Mouse (Mus musculus): Measurements from ENCODE around the gene Ggact. TPM values are rescaled to one million over a fixed set of nuclear protein-coding genes. Genes with fewer than 3 reads are reported as not detected.

Ggact gene
- polyA plus RNA-seq, 1 experiment = not detected

- Histone ChIP-seq H3K27ac (ENCODE audit: insufficient read depth, low read depth, low read length) (no peak overlapping the region), H3K4me3 (ENCODE audit: insufficient read depth, low read depth, low read length) (no peak overlapping the region), H3K4me1 (ENCODE audit: control insufficient read depth, insufficient read depth, low read length) (peaks cover 5% of the 10 kb centered on the region)
- 67% methylated on average over 4 of the region's 4 CpGs for WGBS
- no peak for TF ChIP-seq CTCF (IDR thresholded peaks at IDR 0.05; ENCODE audit: insufficient read depth, low read depth, low read length)
Observed at GRCm38 (mm10) chr14:122867531-122868285, 45.8 kb downstream of the Ggact start.

- Histone ChIP-seq H3K4me1 (ENCODE audit: control insufficient read depth, insufficient read depth, low read length) (peaks cover 2% of the 10 kb centered on the region), H3K27ac (ENCODE audit: insufficient read depth, low read depth, low read length) (no peak overlapping the region), H3K4me3 (ENCODE audit: insufficient read depth, low read depth, low read length) (no peak overlapping the region)
- WGBS = 91% methylated on average over 4 of the region's 4 CpGs
- TF ChIP-seq POLR2A (IDR thresholded peaks at IDR 0.05; ENCODE audit: insufficient read depth, low read depth, low read length) (no peak), CTCF (IDR thresholded peaks at IDR 0.05; ENCODE audit: insufficient read depth, low read depth, low read length) (no peak)
Observed at GRCm38 (mm10) chr14:122865462-122866129, 48.0 kb downstream of the Ggact start.

- Histone ChIP-seq H3K4me1 (ENCODE audit: control insufficient read depth, insufficient read depth, low read length) (no peaks in the 10 kb centered on the region), H3K27ac (ENCODE audit: insufficient read depth, low read depth, low read length) (no peak overlapping the region), H3K4me3 (ENCODE audit: insufficient read depth, low read depth, low read length) (no peak overlapping the region)
- 49% methylated on average over 4 of the region's 4 CpGs for WGBS
- TF ChIP-seq POLR2A (IDR thresholded peaks at IDR 0.05; ENCODE audit: insufficient read depth, low read depth, low read length) (no peak), CTCF (IDR thresholded peaks at IDR 0.05; ENCODE audit: insufficient read depth, low read depth, low read length) (no peak)
Observed at GRCm38 (mm10) chr14:122862623-122863022, 50.9 kb downstream of the Ggact start.

- Histone ChIP-seq H3K27ac (ENCODE audit: insufficient read depth, low read depth, low read length) (no peak overlapping the region), H3K4me3 (ENCODE audit: insufficient read depth, low read depth, low read length) (no peak overlapping the region), H3K4me1 (ENCODE audit: control insufficient read depth, insufficient read depth, low read length) (no peaks in the 10 kb centered on the region)
- TF ChIP-seq POLR2A (IDR thresholded peaks at IDR 0.05; ENCODE audit: insufficient read depth, low read depth, low read length) = no peak
- no peak for TF ChIP-seq CTCF (IDR thresholded peaks at IDR 0.05; ENCODE audit: insufficient read depth, low read depth, low read length)
- 84% methylated on average over 1 of the region's 1 CpGs for WGBS
Observed at GRCm38 (mm10) chr14:122859792-122860191, 53.8 kb downstream of the Ggact start.

GRCm38 (mm10) chr14:122852506-122853057 lies 61.0 kb downstream of the Ggact start:
- Histone ChIP-seq H3K4me3 (ENCODE audit: insufficient read depth, low read depth, low read length) (no peak overlapping the region), H3K4me1 (ENCODE audit: control insufficient read depth, insufficient read depth, low read length) (no peaks in the 10 kb centered on the region), H3K27ac (ENCODE audit: insufficient read depth, low read depth, low read length) (no peak overlapping the region)
- WGBS = 88% methylated on average over 5 of the region's 5 CpGs
- TF ChIP-seq POLR2A (IDR thresholded peaks at IDR 0.05; ENCODE audit: insufficient read depth, low read depth, low read length) (no peak), CTCF (IDR thresholded peaks at IDR 0.05; ENCODE audit: insufficient read depth, low read depth, low read length) (no peak)

GRCm38 (mm10) chr14:122837018-122837417 lies 76.5 kb downstream of the Ggact start:
- 68% methylated on average over 2 of the region's 2 CpGs for WGBS
- TF ChIP-seq POLR2A (IDR thresholded peaks at IDR 0.05; ENCODE audit: insufficient read depth, low read depth, low read length) (no peak), CTCF (IDR thresholded peaks at IDR 0.05; ENCODE audit: insufficient read depth, low read depth, low read length) (no peak)
- Histone ChIP-seq H3K4me1 (ENCODE audit: control insufficient read depth, insufficient read depth, low read length) (no peaks in the 10 kb centered on the region), H3K4me3 (ENCODE audit: insufficient read depth, low read depth, low read length) (no peak overlapping the region), H3K27ac (ENCODE audit: insufficient read depth, low read depth, low read length) (no peak overlapping the region)

GRCm38 (mm10) chr14:122836221-122836620 lies 77.3 kb downstream of the Ggact start:
- H3K27ac ChIP-seq (ENCODE audit: insufficient read depth, low read depth, low read length) = no peak overlapping the region
- no peaks in the 10 kb centered on the region for H3K4me1 ChIP-seq (ENCODE audit: control insufficient read depth, insufficient read depth, low read length)
- no peak overlapping the region for H3K4me3 ChIP-seq (ENCODE audit: insufficient read depth, low read depth, low read length)
- TF ChIP-seq CTCF (IDR thresholded peaks at IDR 0.05; ENCODE audit: insufficient read depth, low read depth, low read length) = no peak
- no peak for TF ChIP-seq POLR2A (IDR thresholded peaks at IDR 0.05; ENCODE audit: insufficient read depth, low read depth, low read length)
- WGBS = 62% methylated on average over 4 of the region's 4 CpGs

GRCm38 (mm10) chr14:122835487-122836190 lies 77.9 kb downstream of the Ggact start:
- TF ChIP-seq CTCF (IDR thresholded peaks at IDR 0.05; ENCODE audit: insufficient read depth, low read depth, low read length) (no peak), POLR2A (IDR thresholded peaks at IDR 0.05; ENCODE audit: insufficient read depth, low read depth, low read length) (no peak)
- no peak overlapping the region for H3K27ac ChIP-seq (ENCODE audit: insufficient read depth, low read depth, low read length)
- H3K4me3 ChIP-seq (ENCODE audit: insufficient read depth, low read depth, low read length) = no peak overlapping the region
- H3K4me1 ChIP-seq (ENCODE audit: control insufficient read depth, insufficient read depth, low read length) = no peaks in the 10 kb centered on the region
- WGBS = 79% methylated on average over 7 of the region's 7 CpGs

GRCm38 (mm10) chr14:122834753-122835152 lies 78.8 kb downstream of the Ggact start:
- H3K4me1 ChIP-seq (ENCODE audit: control insufficient read depth, insufficient read depth, low read length) = no peaks in the 10 kb centered on the region
- 93% methylated on average over 1 of the region's 1 CpGs for WGBS
- H3K27ac ChIP-seq (ENCODE audit: insufficient read depth, low read depth, low read length) = no peak overlapping the region
- TF ChIP-seq CTCF (IDR thresholded peaks at IDR 0.05; ENCODE audit: insufficient read depth, low read depth, low read length) (no peak), POLR2A (IDR thresholded peaks at IDR 0.05; ENCODE audit: insufficient read depth, low read depth, low read length) (no peak)
- H3K4me3 ChIP-seq (ENCODE audit: insufficient read depth, low read depth, low read length) = no peak overlapping the region
